Mouse (Mus musculus): ENCODE measurements around the gene Mob3b.

DNA sequence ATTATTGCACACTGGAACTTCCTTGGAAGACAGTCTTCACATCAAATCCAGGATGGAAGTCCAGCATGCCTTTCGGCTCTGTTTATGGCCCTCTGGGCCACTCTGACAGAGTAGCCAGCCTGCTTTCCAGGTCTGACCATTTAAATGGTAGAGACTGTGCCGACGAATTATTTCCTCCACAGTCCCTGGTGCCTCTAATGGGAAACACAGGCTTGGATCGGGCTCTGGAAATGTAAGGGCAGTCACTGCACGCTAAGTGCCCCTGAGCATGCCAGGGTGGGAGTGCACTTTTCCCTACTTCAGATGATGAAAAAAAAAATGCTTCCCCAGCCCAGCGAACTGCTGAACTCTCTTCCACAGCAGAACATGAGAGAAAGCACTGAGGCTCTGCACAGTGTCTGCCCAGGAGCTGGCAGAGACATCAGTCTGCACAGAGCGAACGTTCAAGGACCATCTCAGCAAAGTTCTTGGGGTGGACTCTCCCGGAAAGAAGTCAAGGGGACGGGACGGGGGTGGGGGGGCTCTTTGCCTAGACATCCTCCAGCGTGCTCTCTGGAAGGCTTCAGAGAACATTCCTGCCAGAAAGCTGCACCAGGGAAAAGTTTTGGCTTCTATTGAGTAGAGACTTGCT is 13.7 kb downstream of the Mob3b start:
- no peak for TF ChIP-seq CTCF (IDR thresholded peaks at IDR 0.05; ENCODE audit: borderline replicate concordance, control insufficient read depth, extremely low read depth, insufficient read depth, low read length, poor library complexity)
- no peak for TF ChIP-seq POLR2A (IDR thresholded peaks at IDR 0.05; ENCODE audit: control insufficient read depth, extremely low read depth, insufficient read depth, low read length, poor library complexity)
